Mouse (Mus musculus): ENCODE measurements at regions not wholly inside any gene's neighbourhood (a gene's known extent, or its start where the extent isn't known, plus 50 kb on each side); places are given as distances from the start of the nearest gene placed in this dataset.

GRCm38 (mm10) chr7:129003150-129003549 lies 253.7 kb upstream of the Plpp4 start:
- TF ChIP-seq CTCF (IDR thresholded peaks at IDR 0.05; ENCODE audit: low read depth) (no peak), EP300 (IDR thresholded peaks at IDR 0.05; ENCODE audit: low read depth) (no peak)

Data from liver, postnatal 0 days (tissue).